Mouse (Mus musculus): Measurements from ENCODE around the gene Gm3893.
"Not testable (repeated sequence)": the region's sequence is repeated elsewhere in the genome, so short reads cannot be mapped to it uniquely, and the experiment has no call there.

The Gm3893 gene

DNA sequence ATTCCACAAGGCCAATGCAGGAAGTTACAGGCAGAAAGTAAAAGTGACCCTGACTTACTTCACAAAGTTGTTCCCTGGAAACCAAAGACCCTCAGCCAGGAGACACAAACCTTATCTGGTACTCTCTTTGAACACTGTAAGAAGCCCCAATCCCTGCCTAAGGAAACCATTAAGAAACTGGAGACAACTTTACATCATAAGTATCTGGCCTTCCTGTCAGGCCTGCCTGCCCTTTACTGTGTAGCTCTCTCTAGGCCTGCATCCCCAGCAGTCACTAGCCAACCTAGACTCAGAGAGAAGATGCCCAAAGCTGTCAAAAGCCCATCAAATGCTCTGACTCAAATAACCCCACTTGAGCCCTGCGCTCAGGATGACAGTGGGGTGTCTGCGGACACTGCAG is at the start of gene Gm3893:
Gene Gm3893 (plus strand): TSS at position 301 of the 400 bp plus-strand sequence.
- not testable (repeated sequence) for DNase-seq

DNA sequence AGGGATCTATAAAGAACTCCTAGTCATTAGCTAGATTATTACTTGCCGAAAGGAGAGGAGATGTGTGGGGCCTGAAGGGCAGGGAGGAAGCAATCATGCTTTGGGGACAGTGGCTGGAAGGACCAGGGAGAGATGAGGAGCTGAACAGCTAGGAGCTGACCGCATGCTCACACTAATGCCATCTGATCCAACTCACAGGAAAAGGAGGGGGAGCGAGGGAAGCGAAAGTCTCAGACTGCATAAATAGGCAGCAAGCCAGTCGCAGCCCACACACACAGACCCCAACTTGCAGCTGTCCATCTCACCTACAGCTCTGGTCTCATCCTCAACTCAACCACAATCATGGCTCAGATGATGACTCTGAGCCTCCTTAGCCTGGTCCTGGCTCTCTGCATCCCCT is 23.5 kb downstream of the Gm3893 start, which contains the start of gene Gm13304:
Gene Gm13304 (plus strand): TSS at position 301 of the 400 bp plus-strand sequence.
- DNase-seq = not testable (repeated sequence)
